Mouse (Mus musculus) bone marrow, adult 2 months (tissue): ENCODE results near the gene Cnot6.

Experiments used
- CTCF ChIP-seq: fragments of 200-500 bp; IDR thresholded peaks from 2 replicates; pipeline ENCODE4 v1.5.1; 2011; ENCODE audit warnings: low read length, control low read depth; ENCODE audit not compliant: control insufficient read depth, insufficient read depth
- POLR2A ChIP-seq: fragments of 200-500 bp; IDR thresholded peaks from 2 replicates; pipeline ENCODE4 v1.6.1; 2011; ENCODE audit warnings: low read depth, mild to moderate bottlenecking, control low read depth, low read length, borderline replicate concordance; ENCODE audit not compliant: control insufficient read depth

DNA sequence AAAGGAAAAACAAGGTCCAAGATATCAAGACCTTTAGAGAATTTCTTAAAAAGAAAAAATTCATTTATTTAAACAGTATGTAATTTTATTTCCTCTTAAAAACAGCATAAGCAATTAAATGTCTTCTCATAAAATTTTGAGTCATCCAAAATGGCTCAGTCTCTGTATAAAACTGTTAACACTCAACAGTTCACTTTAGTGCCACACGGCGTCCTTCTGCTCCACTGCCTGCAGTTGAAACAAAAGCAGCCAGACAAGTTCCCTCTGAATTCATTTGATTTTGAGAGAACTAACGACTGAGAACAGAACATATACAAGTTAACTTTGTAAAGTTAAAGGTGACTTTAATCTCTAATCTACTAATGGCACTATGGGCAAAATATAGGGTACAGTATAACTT lies 39.1 kb downstream of the Cnot6 start:
- TF ChIP-seq CTCF = no peak
- TF ChIP-seq POLR2A = no peak
